Mouse (Mus musculus) spleen, embryonic (tissue): ENCODE measurements around the gene Vmn1r47.
"Not testable (repeated sequence)": the region's sequence is repeated elsewhere in the genome, so short reads cannot be mapped to it uniquely, and the experiment has no call there.

Experiments used
- CTCF ChIA-PET: fragments of 350-600 bp; sonication (Branson Sonifier 250); formaldehyde crosslinking; loops from one replicate; lab custom pipeline; 2022; lab: Charles Lee

The Vmn1r47 gene

GRCm38 (mm10) chr6:90015847-90016246 is at the start of gene Vmn1r47:
TSS of gene Vmn1r47 (plus strand) at chr6:90016147.
- CTCF ChIA-PET: not testable (repeated sequence)

- CTCF ChIA-PET: no interaction called here
Observed at GRCm38 (mm10) chr6:89966341-89966740, 49.6 kb upstream of the Vmn1r47 start.

GRCm38 (mm10) chr6:89969013-89969412 is 46.9 kb upstream of the Vmn1r47 start, which contains the start of gene Vmn1r46:
TSS of gene Vmn1r46 (plus strand) at chr6:89969313.
- CTCF ChIA-PET: no interaction called here

- CTCF ChIA-PET: no interaction called here
Observed at GRCm38 (mm10) chr6:89985989-89986388, 30.0 kb upstream of the Vmn1r47 start.

GRCm38 (mm10) chr6:90036741-90037140 is 20.8 kb downstream of the Vmn1r47 start, which contains the start of gene Vmn1r48:
TSS of gene Vmn1r48 (minus strand) at chr6:90036841.
- CTCF ChIA-PET: not testable (repeated sequence)
